Mouse (Mus musculus) limb, embryonic 15.5 days (tissue): ENCODE measurements around the gene Gm29644. TPM values are rescaled to one million over a fixed set of nuclear protein-coding genes. Genes with fewer than 3 reads are reported as not detected.
"Not testable (repeated sequence)": the region's sequence is repeated elsewhere in the genome, so short reads cannot be mapped to it uniquely, and the experiment has no call there.

Experiments used
- ATAC-seq: fragments of 200-750 bp; cut with Nextera tagmentation; 2 replicates; pipeline ENCODE4 v1.8.0; 2017; ENCODE audit warnings: low read depth, moderate TSS enrichment; ENCODE audit not compliant: insufficient number of reproducible peaks, low FRiP score, low TSS enrichment
- H3K27ac ChIP-seq: fragments of 300-500 bp; sonication (generic); 2 replicates; pipeline ENCODE4 v1.5.1; 2015; ENCODE audit warnings: moderate library complexity, mild to moderate bottlenecking, inconsistent platforms
- H3K27me3 ChIP-seq: fragments of 300-500 bp; sonication (generic); 2 replicates; pipeline ENCODE4 v1.6.1; 2015; ENCODE audit warnings: inconsistent platforms
- H3K36me3 ChIP-seq: fragments of 300-500 bp; sonication (generic); 2 replicates; pipeline ENCODE4 v1.6.1; 2015; ENCODE audit warnings: inconsistent platforms
- H3K4me1 ChIP-seq: fragments of 300-500 bp; sonication (generic); 2 replicates; pipeline ENCODE4 v1.6.1; 2015; ENCODE audit warnings: inconsistent platforms
- H3K4me2 ChIP-seq: fragments of 300-500 bp; sonication (generic); 2 replicates; pipeline ENCODE4 v1.6.1; 2015; ENCODE audit warnings: mild to moderate bottlenecking, inconsistent platforms
- H3K4me3 ChIP-seq: fragments of 300-500 bp; sonication (generic); 2 replicates; pipeline ENCODE4 v1.5.1; 2015; ENCODE audit warnings: mild to moderate bottlenecking, inconsistent platforms
- H3K9ac ChIP-seq: fragments of 300-500 bp; sonication (generic); 2 replicates; pipeline ENCODE4 v1.6.1; 2015; ENCODE audit warnings: inconsistent platforms
- H3K9me3 ChIP-seq: fragments of 300-500 bp; sonication (generic); 2 replicates; pipeline ENCODE4 v1.6.1; 2016; ENCODE audit warnings: inconsistent platforms
- WGBS: fragments of 180-500 bp; shearing (Covaris S2); methylation state at CpG from one replicate; pipeline ENCODE4 v1.1.7; 2015; 5-methylcytosine and 5-hydroxymethylcytosine counted together
- polyA plus RNA-seq: library from polyadenylated mRNA; unstranded; fragments of >200 nt; fragmentation: Nextera tagmentation; extraction: Ambion mirVana; gene quantifications from 2 replicates; pipeline ENCODE4 v1.2.1, GENCODE M21; 2015

The Gm29644 gene
- polyA plus RNA-seq: not detected in 2 replicates

GRCm38 (mm10) chrY:70303187-70303586, at the start of gene Gm29644, which contains the start of gene Gm29423:
Gene Gm29644 (minus strand): TSS chrY:70303343.
Gene Gm29423 (minus strand): TSS chrY:70303287.
- not testable (repeated sequence) for H3K36me3 ChIP-seq, H3K27me3 ChIP-seq, H3K9ac ChIP-seq, H3K4me1 ChIP-seq, H3K9me3 ChIP-seq, H3K4me2 ChIP-seq, ATAC-seq, H3K4me3 ChIP-seq, H3K27ac ChIP-seq
- no CpG with 5 or more reads among the region's 2 CpGs for WGBS

- WGBS: no CpG with 5 or more reads among the region's 4 CpGs
- H3K9me3 ChIP-seq, H3K27ac ChIP-seq, H3K9ac ChIP-seq, H3K4me3 ChIP-seq, H3K27me3 ChIP-seq, H3K36me3 ChIP-seq, H3K4me2 ChIP-seq, H3K4me1 ChIP-seq, ATAC-seq: not testable (repeated sequence)
Observed at GRCm38 (mm10) chrY:70273542-70273941, 29.6 kb downstream of the Gm29644 start, which contains the start of gene Gm21118. Gene Gm21118 (minus strand): TSS chrY:70273642.

Other genes starting within 250 kb of the Gm29644 start
- not detected in 2 replicates for gene Gm21118, start 29.7 kb downstream of the Gm29644 start, polyA plus RNA-seq
- gene Gm29423, start 56 bp downstream of the Gm29644 start, polyA plus RNA-seq: not detected in 2 replicates
- gene Gm20888, start 138.5 kb upstream of the Gm29644 start, polyA plus RNA-seq: not detected in 2 replicates